Comparison of ENCODE assay signal across 10 mouse cellular contexts in the genomic region with DNA sequence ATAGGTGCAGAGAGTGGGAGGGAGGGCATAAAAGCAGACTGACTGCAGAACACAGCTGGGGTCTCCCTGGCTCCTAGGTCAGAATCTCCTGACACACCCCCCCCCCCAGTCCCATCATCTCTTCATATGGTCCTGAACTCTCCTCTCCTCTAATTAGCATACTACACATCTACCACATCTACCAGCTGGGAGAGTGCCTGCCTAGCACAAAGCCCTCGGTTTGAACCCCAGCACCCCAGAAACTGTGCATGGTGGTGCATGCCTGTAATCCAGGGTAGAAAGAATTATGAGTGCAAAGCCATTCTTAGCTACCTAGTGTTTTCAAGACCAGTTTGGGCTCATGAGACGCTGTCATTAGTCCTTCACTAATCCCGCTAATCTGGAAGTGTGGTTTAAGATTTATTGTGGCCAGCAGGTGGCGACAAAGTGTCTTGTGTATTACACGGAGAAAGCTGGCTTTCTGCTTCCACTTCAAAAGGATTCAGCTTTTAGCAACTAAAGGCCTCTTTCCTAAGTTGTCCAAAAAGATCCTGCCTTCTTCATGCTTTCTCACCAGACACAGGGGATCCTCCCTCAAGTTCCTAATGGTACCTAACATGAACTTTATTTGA. TPM values are rescaled to one million over a fixed set of nuclear protein-coding genes. Genes with fewer than 3 reads are reported as not detected.
A peak's percentile ranks its signal among the peaks of the same experiment; 100 is the strongest.
DNase-seq lines count a peak whose midpoint lies in the region; ATAC-seq lines count a peak whose summit lies in the region.
"Had no signal": no experiment of that assay in that cellular context is flagged by ENCODE, and none has a peak within 500 bp of the region (broad histone marks: within the 10 kb centered on the region; RNA-seq: fewer than 3 reads in every experiment).

No protein-coding gene starts in this region.

- WGBS in forebrain, embryonic 10.5 days, result 15% methylated on average over 5 of the region's 5 CpGs
- WGBS in forebrain, embryonic 13.5 days, result 6% methylated on average over 5 of the region's 5 CpGs
- WGBS in embryonic facial prominence, embryonic 11.5 days, result 9% methylated on average over 5 of the region's 5 CpGs
- 10% methylated on average over 5 of the region's 5 CpGs for WGBS in hindbrain, embryonic 12.5 days
- 11% methylated on average over 5 of the region's 5 CpGs for WGBS in midbrain, embryonic 11.5 days

- H3K4me2 ChIP-seq in forebrain, embryonic 13.5 days, result no peak overlapping the region
- H3K4me2 ChIP-seq in embryonic facial prominence, embryonic 11.5 days (ENCODE audit: low read depth, low read length), result no peak overlapping the region
- no peak overlapping the region for H3K4me2 ChIP-seq in hindbrain, embryonic 12.5 days (replicated peaks)
- H3K4me2 ChIP-seq in midbrain, embryonic 11.5 days, result no peak overlapping the region
- H3K4me2 ChIP-seq: limb, embryonic 12.5 days had no signal

- H3K4me1 ChIP-seq in forebrain, embryonic 10.5 days, result no peaks in the 10 kb centered on the region
- no peaks in the 10 kb centered on the region for H3K4me1 ChIP-seq in forebrain, embryonic 13.5 days
- H3K4me1 ChIP-seq in embryonic facial prominence, embryonic 11.5 days (ENCODE audit: control insufficient read depth, insufficient read depth, low read length), result no peaks in the 10 kb centered on the region
- no peaks in the 10 kb centered on the region for H3K4me1 ChIP-seq in hindbrain, embryonic 12.5 days
- H3K4me1 ChIP-seq in midbrain, embryonic 11.5 days (ENCODE audit: control insufficient read depth, insufficient read depth, low read length), result no peaks in the 10 kb centered on the region
- H3K4me1 ChIP-seq: limb, embryonic 12.5 days had no signal

- no peak overlapping the region for H3K9ac ChIP-seq in forebrain, embryonic 13.5 days
- H3K9ac ChIP-seq in embryonic facial prominence, embryonic 11.5 days (replicated peaks; ENCODE audit: low read length), result no peak overlapping the region
- no peak overlapping the region for H3K9ac ChIP-seq in hindbrain, embryonic 12.5 days
- H3K9ac ChIP-seq in midbrain, embryonic 11.5 days (ENCODE audit: low read length), result no peak overlapping the region
- H3K9ac ChIP-seq: limb, embryonic 12.5 days had no signal

- H3K9me3 ChIP-seq in forebrain, embryonic 10.5 days, result 0 out of 2 replicates have a peak, but pooled peaks cover 6% of the 10 kb centered on the region
- no peaks in the 10 kb centered on the region for H3K9me3 ChIP-seq in forebrain, embryonic 13.5 days (replicated peaks)
- no peaks in the 10 kb centered on the region for H3K9me3 ChIP-seq in embryonic facial prominence, embryonic 11.5 days (replicated peaks; ENCODE audit: control insufficient read depth, low read length)
- 0 out of 2 replicates have a peak, but pooled peaks cover 2% of the 10 kb centered on the region for H3K9me3 ChIP-seq in hindbrain, embryonic 12.5 days (replicated peaks)
- H3K9me3 ChIP-seq in midbrain, embryonic 11.5 days (ENCODE audit: control insufficient read depth, low read length), result no peaks in the 10 kb centered on the region; the same call in 1 of the 2 replicates

- no peaks in the 10 kb centered on the region for H3K36me3 ChIP-seq in forebrain, embryonic 10.5 days (replicated peaks)
- H3K36me3 ChIP-seq in forebrain, embryonic 13.5 days (ENCODE audit: poor library complexity, severe bottlenecking), result no peaks in the 10 kb centered on the region
- no peaks in the 10 kb centered on the region for H3K36me3 ChIP-seq in embryonic facial prominence, embryonic 11.5 days (replicated peaks; ENCODE audit: control insufficient read depth, insufficient read depth, low read depth, low read length)
- H3K36me3 ChIP-seq in hindbrain, embryonic 12.5 days, result no peaks in the 10 kb centered on the region
- H3K36me3 ChIP-seq in midbrain, embryonic 11.5 days (ENCODE audit: control insufficient read depth, insufficient read depth, low read length), result no peaks in the 10 kb centered on the region
- H3K36me3 ChIP-seq: limb, embryonic 12.5 days had no signal

- peak; percentile 58 for DNase-seq in forebrain, embryonic 10.5 days (ENCODE audit: extremely low spot score, low spot score)
- peak; percentile 43 for DNase-seq in adrenal gland, adult 8-10 months
- DNase-seq in embryonic facial prominence, embryonic 11.5 days (ENCODE audit: low spot score), result peak; percentile 85
- peak; percentile 33 to 56 for DNase-seq in layer of hippocampus, postnatal 36 days
- DNase-seq in midbrain, embryonic 11.5 days (ENCODE audit: low spot score, missing footprints), result peak; percentile 93
- peak; percentile 36 for DNase-seq in spleen, adult 12 weeks (ENCODE audit: low spot score)

- no peak overlapping the region for H3K4me3 ChIP-seq in forebrain, embryonic 10.5 days
- H3K4me3 ChIP-seq in forebrain, embryonic 13.5 days, result no peak overlapping the region
- H3K4me3 ChIP-seq in embryonic facial prominence, embryonic 11.5 days (ENCODE audit: low read depth, low read length), result no peak overlapping the region
- no peak overlapping the region for H3K4me3 ChIP-seq in hindbrain, embryonic 12.5 days
- H3K4me3 ChIP-seq in midbrain, embryonic 11.5 days (ENCODE audit: low read depth, low read length), result no peak overlapping the region
- H3K4me3 ChIP-seq: limb, embryonic 12.5 days had no signal

- H3K27me3 ChIP-seq in forebrain, embryonic 10.5 days (ENCODE audit: poor library complexity, severe bottlenecking), result peaks cover 25% of the 10 kb centered on the region
- peaks cover 21% of the 10 kb centered on the region for H3K27me3 ChIP-seq in forebrain, embryonic 13.5 days
- peaks cover 7% of the 10 kb centered on the region; the same call in 1 of the 2 replicates for H3K27me3 ChIP-seq in embryonic facial prominence, embryonic 11.5 days (ENCODE audit: control insufficient read depth, insufficient read depth, low read length)
- H3K27me3 ChIP-seq in hindbrain, embryonic 12.5 days, result peaks cover 28% of the 10 kb centered on the region
- H3K27me3 ChIP-seq in midbrain, embryonic 11.5 days (ENCODE audit: control insufficient read depth, insufficient read depth, low read length), result peaks cover 2% of the 10 kb centered on the region; the same call in 1 of the 2 replicates

- no peak overlapping the region for H3K27ac ChIP-seq in forebrain, embryonic 10.5 days
- H3K27ac ChIP-seq in forebrain, embryonic 13.5 days, result no peak overlapping the region
- H3K27ac ChIP-seq in embryonic facial prominence, embryonic 11.5 days (replicated peaks; ENCODE audit: low read depth, low read length), result no peak overlapping the region
- no peak overlapping the region for H3K27ac ChIP-seq in hindbrain, embryonic 12.5 days
- no peak overlapping the region for H3K27ac ChIP-seq in midbrain, embryonic 11.5 days (ENCODE audit: low read depth, low read length)
- H3K27ac ChIP-seq: limb, embryonic 12.5 days had no signal

- ATAC-seq in forebrain, embryonic 13.5 days, result no peak
- ATAC-seq in embryonic facial prominence, embryonic 11.5 days (replicated peaks; ENCODE audit: insufficient number of reproducible peaks, low FRiP score, low TSS enrichment, low read depth), result no peak
- ATAC-seq in hindbrain, embryonic 12.5 days (ENCODE audit: low FRiP score), result 0 out of 2 replicates have a peak, but pooled peaks have one; percentile 26
- peak; percentile 46; the same call in 1 of the 2 replicates for ATAC-seq in midbrain, embryonic 11.5 days (ENCODE audit: low FRiP score)

RNA-seq across cellular contexts. Expression of a gene that starts 2.1 kb away (rescaled TPM):
- 0.17 TPM in 1 of 2 replicates, not detected in the other for polyA plus RNA-seq in forebrain, embryonic 10.5 days (2016; fragmentation: Nextera tagmentation; extraction: Ambion mirVana)
- polyA plus RNA-seq in forebrain, embryonic 13.5 days (2015; fragmentation: Nextera tagmentation; extraction: Ambion mirVana), result not detected in 2 replicates
- under 1 TPM in 1 of 4 experiments, not detected in 3; 0.70 TPM for total RNA-seq in adrenal gland, adult 8-10 months (2022)
- not detected in 2 replicates for polyA plus RNA-seq in embryonic facial prominence, embryonic 11.5 days (2014; fragmentation: Nextera tagmentation; extraction: Ambion mirVana)
- polyA plus RNA-seq in hindbrain, embryonic 12.5 days (2016; fragmentation: Nextera tagmentation; extraction: Ambion mirVana), result not detected in 2 replicates
- total RNA-seq in layer of hippocampus, postnatal 36 days (2021), result not detected
- 0.26 TPM in 1 of 2 replicates, not detected in the other for polyA plus RNA-seq in midbrain, embryonic 11.5 days (2014; fragmentation: Nextera tagmentation; extraction: Ambion mirVana)

RNA-seq across cellular contexts. Expression of a gene that starts 13.2 kb away (rescaled TPM):
- polyA plus RNA-seq in forebrain, embryonic 10.5 days (2016; fragmentation: Nextera tagmentation; extraction: Ambion mirVana), result not detected in 2 replicates
- not detected in 2 replicates for polyA plus RNA-seq in forebrain, embryonic 13.5 days (2015; fragmentation: Nextera tagmentation; extraction: Ambion mirVana)
- not detected for total RNA-seq in adrenal gland, adult 8-10 months (2022)
- polyA plus RNA-seq in embryonic facial prominence, embryonic 11.5 days (2014; fragmentation: Nextera tagmentation; extraction: Ambion mirVana), result not detected in 2 replicates
- polyA plus RNA-seq in hindbrain, embryonic 12.5 days (2016; fragmentation: Nextera tagmentation; extraction: Ambion mirVana), result not detected in 2 replicates
- total RNA-seq in layer of hippocampus, postnatal 36 days (2021), result not detected
- polyA plus RNA-seq in midbrain, embryonic 11.5 days (2014; fragmentation: Nextera tagmentation; extraction: Ambion mirVana), result not detected in 2 replicates
- polyA plus RNA-seq: C2C12; limb, embryonic 12.5 days had no signal

RNA-seq across cellular contexts. Expression of a gene that starts 19.3 kb away (rescaled TPM):
- polyA plus RNA-seq in forebrain, embryonic 10.5 days (2016; fragmentation: Nextera tagmentation; extraction: Ambion mirVana), result 12.9 and 13.2 TPM in 2 replicates
- polyA plus RNA-seq in forebrain, embryonic 13.5 days (2015; fragmentation: Nextera tagmentation; extraction: Ambion mirVana), result 20.1 and 20.9 TPM in 2 replicates
- total RNA-seq in adrenal gland, adult 8-10 months (2022), result 10 to 100 TPM in 1 of 4 experiments, 1 to 10 TPM in 3; 4.8 to 10.1 (median 7.0) TPM
- 10.7 and 15.2 TPM in 2 replicates for polyA plus RNA-seq in embryonic facial prominence, embryonic 11.5 days (2014; fragmentation: Nextera tagmentation; extraction: Ambion mirVana)
- polyA plus RNA-seq in hindbrain, embryonic 12.5 days (2016; fragmentation: Nextera tagmentation; extraction: Ambion mirVana), result 15.6 and 18.2 TPM in 2 replicates
- 10 to 100 TPM; 12.2 to 14.8 TPM for total RNA-seq in layer of hippocampus, postnatal 36 days (2021)
- polyA plus RNA-seq in midbrain, embryonic 11.5 days (2014; fragmentation: Nextera tagmentation; extraction: Ambion mirVana), result 13.0 and 14.3 TPM in 2 replicates

RNA-seq across cellular contexts. Expression of a gene that starts 34.3 kb away (rescaled TPM):
- 3.8 and 5.1 TPM in 2 replicates for polyA plus RNA-seq in forebrain, embryonic 10.5 days (2016; fragmentation: Nextera tagmentation; extraction: Ambion mirVana)
- 0.40 and 0.44 TPM in 2 replicates for polyA plus RNA-seq in forebrain, embryonic 13.5 days (2015; fragmentation: Nextera tagmentation; extraction: Ambion mirVana)
- total RNA-seq in adrenal gland, adult 8-10 months (2022), result 1 to 10 TPM in 2 of 4 experiments, under 1 TPM in 2; 0.70 to 2.0 (median 1.2) TPM
- polyA plus RNA-seq in embryonic facial prominence, embryonic 11.5 days (2014; fragmentation: Nextera tagmentation; extraction: Ambion mirVana), result 2.2 and 2.3 TPM in 2 replicates
- polyA plus RNA-seq in hindbrain, embryonic 12.5 days (2016; fragmentation: Nextera tagmentation; extraction: Ambion mirVana), result 2.1 and 2.4 TPM in 2 replicates
- under 1 TPM; 0.17 to 0.48 TPM for total RNA-seq in layer of hippocampus, postnatal 36 days (2021)
- 2.8 and 3.4 TPM in 2 replicates for polyA plus RNA-seq in midbrain, embryonic 11.5 days (2014; fragmentation: Nextera tagmentation; extraction: Ambion mirVana)

RNA-seq across cellular contexts. Expression of a gene that starts 34.8 kb away (rescaled TPM):
- 39.6 and 41.9 TPM in 2 replicates for polyA plus RNA-seq in forebrain, embryonic 10.5 days (2016; fragmentation: Nextera tagmentation; extraction: Ambion mirVana)
- 44.0 and 46.2 TPM in 2 replicates for polyA plus RNA-seq in forebrain, embryonic 13.5 days (2015; fragmentation: Nextera tagmentation; extraction: Ambion mirVana)
- total RNA-seq in adrenal gland, adult 8-10 months (2022), result 10 to 100 TPM in 3 of 4 experiments, 1 to 10 TPM in 1; 7.9 to 19.1 (median 13.4) TPM
- polyA plus RNA-seq in embryonic facial prominence, embryonic 11.5 days (2014; fragmentation: Nextera tagmentation; extraction: Ambion mirVana), result 48.0 and 58.8 TPM in 2 replicates
- polyA plus RNA-seq in hindbrain, embryonic 12.5 days (2016; fragmentation: Nextera tagmentation; extraction: Ambion mirVana), result 45.0 and 46.4 TPM in 2 replicates
- 10 to 100 TPM; 23.6 to 25.6 TPM for total RNA-seq in layer of hippocampus, postnatal 36 days (2021)
- polyA plus RNA-seq in midbrain, embryonic 11.5 days (2014; fragmentation: Nextera tagmentation; extraction: Ambion mirVana), result 37.1 and 40.8 TPM in 2 replicates

Comparison
In these comparisons a context has a peak if more than half of its experiments do, and no peak if none do; other contexts are left out.
1. DNase-seq: peak in every context shown above with its lines; median percentile 93 in midbrain, embryonic 11.5 days; 85 in embryonic facial prominence, embryonic 11.5 days; 58 in forebrain, embryonic 10.5 days; 44 in layer of hippocampus, postnatal 36 days; 43 in adrenal gland, adult 8-10 months; 36 in spleen, adult 12 weeks.
2. ATAC-seq: peak in hindbrain, embryonic 12.5 days (single experiment) and midbrain, embryonic 11.5 days (single experiment); none in forebrain, embryonic 13.5 days (single experiment) and embryonic facial prominence, embryonic 11.5 days (single experiment).